Mouse (Mus musculus) megakaryocyte, embryonic 14.5 days (primary cell): ENCODE measurements at regions not wholly inside any gene's neighbourhood (a gene's known extent, or its start where the extent isn't known, plus 50 kb on each side); places are given as distances from the start of the nearest gene placed in this dataset.

Experiments
- FLI1 ChIP-seq: IDR thresholded peaks from 2 replicates; pipeline ENCODE4 v1.6.1; 2012; ENCODE audit warnings: low read length, inconsistent platforms, mixed read lengths
- GATA1 ChIP-seq: IDR thresholded peaks from 3 replicates; pipeline ENCODE4 v1.6.1; 2012; ENCODE audit warnings: mixed read lengths, low read length, inconsistent platforms, borderline replicate concordance

GRCm38 (mm10) chr11:85981561-85981960 is 95.3 kb downstream of the Tbx4 start:
- no peak for TF ChIP-seq FLI1
- TF ChIP-seq GATA1, result no peak
